Mouse (Mus musculus): ENCODE measurements around the gene Ptprm.

GRCm38 (mm10) chr17:66674667-66675066 is 679.6 kb downstream of the Ptprm start:
- TF ChIP-seq CTCF (IDR thresholded peaks at IDR 0.05; ENCODE audit: low read depth) (no peak), EP300 (IDR thresholded peaks at IDR 0.05; ENCODE audit: low read depth) (no peak)
